Mouse (Mus musculus): ENCODE data around the gene Commd3.

GRCm38 (mm10) chr2:18671041-18671440, 1.1 kb upstream of the Commd3 start:
- TF ChIP-seq CTCF (IDR thresholded peaks at IDR 0.05; ENCODE audit: low read depth, low read length) (no peak), POLR2A (IDR thresholded peaks at IDR 0.05; ENCODE audit: borderline replicate concordance, low read depth, low read length) (no peak)
